Mouse (Mus musculus) neural tube, embryonic 15.5 days (tissue): ENCODE data around the gene Zfp605. TPM values are rescaled to one million over a fixed set of nuclear protein-coding genes. Genes with fewer than 3 reads are reported as not detected.
"Not testable (repeated sequence)": the region's sequence is repeated elsewhere in the genome, so short reads cannot be mapped to it uniquely, and the experiment has no call there.

Source experiments
- ATAC-seq: fragments of 200-750 bp; cut with Nextera tagmentation; 2 replicates; pipeline ENCODE4 v1.8.0; 2017; ENCODE audit warnings: mild to moderate bottlenecking, moderate TSS enrichment, moderate library complexity; ENCODE audit not compliant: low FRiP score
- H3K27ac ChIP-seq: fragments of 300-500 bp; sonication (generic); replicated peaks from 2 replicates; pipeline ENCODE4 v1.5.1; 2015; ENCODE audit warnings: mild to moderate bottlenecking, inconsistent platforms
- H3K27me3 ChIP-seq: fragments of 300-500 bp; sonication (generic); replicated peaks from 2 replicates; pipeline ENCODE4 v1.6.1; 2015; ENCODE audit warnings: inconsistent platforms
- H3K36me3 ChIP-seq: fragments of 300-500 bp; sonication (generic); 2 replicates; pipeline ENCODE4 v1.6.1; 2015; ENCODE audit warnings: inconsistent platforms
- H3K4me1 ChIP-seq: fragments of 300-500 bp; sonication (generic); 2 replicates; pipeline ENCODE4 v1.6.1; 2015; ENCODE audit warnings: inconsistent platforms
- H3K4me2 ChIP-seq: fragments of 300-500 bp; sonication (generic); 2 replicates; pipeline ENCODE4 v1.6.1; 2015; ENCODE audit warnings: inconsistent platforms, mild to moderate bottlenecking, moderate library complexity
- H3K4me3 ChIP-seq: fragments of 300-500 bp; sonication (generic); replicated peaks from 2 replicates; pipeline ENCODE4 v1.5.1; 2015; ENCODE audit warnings: mild to moderate bottlenecking, inconsistent platforms
- H3K9ac ChIP-seq: fragments of 300-500 bp; sonication (generic); replicated peaks from 2 replicates; pipeline ENCODE4 v1.6.1; 2015; ENCODE audit warnings: mild to moderate bottlenecking, inconsistent platforms
- H3K9me3 ChIP-seq: fragments of 300-500 bp; sonication (generic); replicated peaks from 2 replicates; pipeline ENCODE4 v1.6.1; 2016; ENCODE audit warnings: inconsistent platforms
- WGBS: fragments of 180-500 bp; shearing (Covaris S2); methylation state at CpG from one replicate; pipeline ENCODE4 v1.1.7; 2015; ENCODE audit warnings: mixed read lengths; 5-methylcytosine and 5-hydroxymethylcytosine counted together
- polyA plus RNA-seq: library from polyadenylated mRNA; unstranded; fragments of >200 nt; fragmentation: Nextera tagmentation; extraction: Ambion mirVana; gene quantifications from 2 replicates; pipeline ENCODE4 v1.2.1, GENCODE M21; 2015

Zfp605 gene
- polyA plus RNA-seq, result 13.0 and 13.6 TPM in 2 replicates

- no peaks in the 10 kb centered on the region for H3K27me3 ChIP-seq
Observed at GRCm38 (mm10) chr5:110109991-110110441, at the start of gene Zfp605. Gene Zfp605 (plus strand): TSS chr5:110110092.

GRCm38 (mm10) chr5:110072413-110072812 is 37.5 kb upstream of the Zfp605 start, which contains the start of gene Gm17655:
Gene Gm17655 (minus strand): TSS chr5:110072513.
- H3K4me3 ChIP-seq, H3K27me3 ChIP-seq, H3K9ac ChIP-seq, H3K4me1 ChIP-seq, H3K36me3 ChIP-seq, H3K27ac ChIP-seq, ATAC-seq, H3K4me2 ChIP-seq: not testable (repeated sequence)
- WGBS, result 92% methylated on average over 2 of the region's 2 CpGs
- peaks cover 26% of the 10 kb centered on the region for H3K9me3 ChIP-seq

More at GRCm38 (mm10) chr5:110109991-110110441, at the start of gene Zfp605:
- Histone ChIP-seq H3K9ac (peak within 1 kb of the TSS; percentile 72), H3K4me2 (peak within 1 kb of the TSS; percentile 65), H3K4me1 (peaks cover 29% of the 10 kb centered on the region), H3K9me3 (no peaks in the 10 kb centered on the region), H3K27ac (peak within 1 kb of the TSS; percentile 98), H3K36me3 (peaks cover 37% of the 10 kb centered on the region), H3K4me3 (peak within 1 kb of the TSS; percentile 70)
- ATAC-seq, result peak; percentile 64
- WGBS, result 2% methylated on average over 12 of the region's 12 CpGs

- H3K4me2 ChIP-seq, result no peak overlapping the region
- ATAC-seq, result no peak
- H3K4me1 ChIP-seq, result no peaks in the 10 kb centered on the region
- WGBS, result 91% methylated on average over 4 of the region's 4 CpGs
- H3K36me3 ChIP-seq, result 0 out of 2 replicates have a peak, but pooled peaks cover 5% of the 10 kb centered on the region
- H3K27ac ChIP-seq, result no peak overlapping the region
- no peak overlapping the region for H3K4me3 ChIP-seq
- no peak overlapping the region for H3K9ac ChIP-seq
- H3K27me3 ChIP-seq, result no peaks in the 10 kb centered on the region
- peaks cover 23% of the 10 kb centered on the region; the same call in 1 of the 2 replicates for H3K9me3 ChIP-seq
Observed at GRCm38 (mm10) chr5:110082961-110083360, 26.9 kb upstream of the Zfp605 start.

- Histone ChIP-seq H3K4me3 (no peak overlapping the region), H3K4me2 (no peak overlapping the region), H3K27me3 (no peaks in the 10 kb centered on the region), H3K27ac (no peak overlapping the region), H3K9ac (no peak overlapping the region), H3K4me1 (no peaks in the 10 kb centered on the region), H3K36me3 (no peaks in the 10 kb centered on the region), H3K9me3 (0 out of 2 replicates have a peak, but pooled peaks cover 3% of the 10 kb centered on the region)
- 40% methylated on average over 14 of the region's 14 CpGs for WGBS
- ATAC-seq, result no peak
Observed at GRCm38 (mm10) chr5:110086161-110086866, 23.6 kb upstream of the Zfp605 start.

GRCm38 (mm10) chr5:110091546-110091945 is 18.3 kb upstream of the Zfp605 start:
- 81% methylated on average over 2 of the region's 2 CpGs for WGBS
- ATAC-seq, result no peak
- Histone ChIP-seq H3K4me2 (no peak overlapping the region), H3K4me1 (peaks cover 8% of the 10 kb centered on the region), H3K9me3 (no peaks in the 10 kb centered on the region), H3K9ac (no peak overlapping the region), H3K27me3 (no peaks in the 10 kb centered on the region), H3K36me3 (no peaks in the 10 kb centered on the region), H3K4me3 (no peak overlapping the region), H3K27ac (no peak overlapping the region)

GRCm38 (mm10) chr5:110094030-110094846 is 15.7 kb upstream of the Zfp605 start, which contains the start of gene Gm35315:
Gene Gm35315 (minus strand): TSS chr5:110094420.
- Histone ChIP-seq H3K27ac (peak within 1 kb of the TSS; percentile 73), H3K4me1 (peaks cover 8% of the 10 kb centered on the region), H3K4me2 (peak within 1 kb of the TSS; percentile 88), H3K36me3 (no peaks in the 10 kb centered on the region), H3K9ac (peak within 1 kb of the TSS; percentile 54), H3K9me3 (no peaks in the 10 kb centered on the region), H3K27me3 (no peaks in the 10 kb centered on the region), H3K4me3 (peak within 1 kb of the TSS; percentile 54)
- 2% methylated on average over 25 of the region's 25 CpGs for WGBS
- ATAC-seq, result peak; percentile 95

- H3K4me3 ChIP-seq, result peak overlapping the region; percentile 54
- peak overlapping the region; percentile 88 for H3K4me2 ChIP-seq
- H3K27ac ChIP-seq, result peak overlapping the region; percentile 73
- no peaks in the 10 kb centered on the region for H3K36me3 ChIP-seq
- peak; percentile 18; the same call in 1 of the 2 replicates for ATAC-seq
- no peaks in the 10 kb centered on the region for H3K27me3 ChIP-seq
- H3K9me3 ChIP-seq, result no peaks in the 10 kb centered on the region
- H3K4me1 ChIP-seq, result peaks cover 8% of the 10 kb centered on the region
- WGBS, result 9% methylated on average over 4 of the region's 4 CpGs
- peak overlapping the region; percentile 54 for H3K9ac ChIP-seq
Observed at GRCm38 (mm10) chr5:110094847-110095213, 15.1 kb upstream of the Zfp605 start.

- H3K27me3 ChIP-seq, result no peaks in the 10 kb centered on the region
- peaks cover 17% of the 10 kb centered on the region for H3K36me3 ChIP-seq
- no peak overlapping the region for H3K4me3 ChIP-seq
- no peak for ATAC-seq
- no peak overlapping the region for H3K4me2 ChIP-seq
- peaks cover 32% of the 10 kb centered on the region for H3K4me1 ChIP-seq
- H3K9me3 ChIP-seq, result no peaks in the 10 kb centered on the region
- no peak overlapping the region for H3K27ac ChIP-seq
- no peak overlapping the region for H3K9ac ChIP-seq
- 33% methylated on average over 1 of the region's 1 CpGs for WGBS
Observed at GRCm38 (mm10) chr5:110098991-110099477, 10.9 kb upstream of the Zfp605 start.

- 8% methylated on average over 25 of the region's 25 CpGs for whole genome bisulfite sequencing
- peak within 1 kb of the TSS; percentile 44 for H3K4me3 ChIP-seq
- ATAC-seq, result no peak
Observed at GRCm38 (mm10) chr5:110099656-110100580, 10.0 kb upstream of the Zfp605 start, which contains the start of gene Plcxd1. Gene Plcxd1 (plus strand): TSS chr5:110099969.

DNA sequence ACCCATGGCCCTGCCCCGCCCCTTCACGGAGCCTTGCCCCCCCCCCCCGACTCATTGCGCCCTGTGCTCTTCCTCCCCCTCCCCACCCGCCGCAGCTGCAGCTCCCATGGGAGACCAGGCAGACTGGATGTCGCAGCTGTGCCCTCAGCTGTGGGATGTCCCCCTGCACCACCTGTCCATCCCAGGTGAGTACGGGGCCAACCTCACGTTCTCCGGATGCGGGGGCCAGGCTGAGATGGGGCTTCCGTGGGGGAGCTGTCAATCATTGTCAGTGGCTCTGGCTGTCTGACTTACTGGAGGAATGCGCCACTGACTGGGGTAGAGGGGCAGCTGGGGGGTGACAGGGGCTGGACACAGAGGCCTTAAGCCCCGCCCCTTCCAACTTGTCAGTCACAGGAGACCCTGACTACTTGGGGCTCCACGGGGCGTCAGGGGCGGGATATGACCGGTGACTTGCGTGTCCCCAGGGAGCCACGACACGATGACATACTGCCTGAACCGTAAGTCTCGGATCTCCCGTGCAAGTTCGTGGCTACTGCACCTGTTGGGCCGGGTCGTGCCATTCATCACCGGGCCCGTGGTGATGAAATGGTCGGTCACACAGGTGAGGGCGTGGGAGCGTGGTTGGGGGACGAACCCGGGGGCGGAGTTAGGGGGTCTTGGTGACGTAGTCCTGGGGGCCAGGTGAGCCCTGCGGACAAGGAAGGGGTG is 8.8 kb upstream of the Zfp605 start:
- Histone ChIP-seq H3K36me3 (peaks cover 38% of the 10 kb centered on the region), H3K4me3 (peak overlapping the region; percentile 44), H3K27me3 (no peaks in the 10 kb centered on the region), H3K27ac (no peak overlapping the region), H3K4me1 (peaks cover 30% of the 10 kb centered on the region), H3K9me3 (no peaks in the 10 kb centered on the region), H3K4me2 (peak overlapping the region; percentile 86), H3K9ac (peak overlapping the region; percentile 50)
- 1% methylated on average over 36 of the region's 37 CpGs for WGBS
- peak; percentile 34 for ATAC-seq

More at GRCm38 (mm10) chr5:110099656-110100580, 10.0 kb upstream of the Zfp605 start, which contains the start of gene Plcxd1:
- H3K36me3 ChIP-seq, result peaks cover 26% of the 10 kb centered on the region
- peak within 1 kb of the TSS; percentile 50 for H3K9ac ChIP-seq
- no peak within 1 kb of the TSS for H3K27ac ChIP-seq
- no peaks in the 10 kb centered on the region for H3K9me3 ChIP-seq
- H3K4me1 ChIP-seq, result peaks cover 27% of the 10 kb centered on the region
- H3K4me2 ChIP-seq, result peak within 1 kb of the TSS; percentile 86
- no peaks in the 10 kb centered on the region for H3K27me3 ChIP-seq
